Mouse (Mus musculus): ENCODE measurements at regions not wholly inside any gene's neighbourhood (a gene's known extent, or its start where the extent isn't known, plus 50 kb on each side); places are given as distances from the start of the nearest gene placed in this dataset.

DNA sequence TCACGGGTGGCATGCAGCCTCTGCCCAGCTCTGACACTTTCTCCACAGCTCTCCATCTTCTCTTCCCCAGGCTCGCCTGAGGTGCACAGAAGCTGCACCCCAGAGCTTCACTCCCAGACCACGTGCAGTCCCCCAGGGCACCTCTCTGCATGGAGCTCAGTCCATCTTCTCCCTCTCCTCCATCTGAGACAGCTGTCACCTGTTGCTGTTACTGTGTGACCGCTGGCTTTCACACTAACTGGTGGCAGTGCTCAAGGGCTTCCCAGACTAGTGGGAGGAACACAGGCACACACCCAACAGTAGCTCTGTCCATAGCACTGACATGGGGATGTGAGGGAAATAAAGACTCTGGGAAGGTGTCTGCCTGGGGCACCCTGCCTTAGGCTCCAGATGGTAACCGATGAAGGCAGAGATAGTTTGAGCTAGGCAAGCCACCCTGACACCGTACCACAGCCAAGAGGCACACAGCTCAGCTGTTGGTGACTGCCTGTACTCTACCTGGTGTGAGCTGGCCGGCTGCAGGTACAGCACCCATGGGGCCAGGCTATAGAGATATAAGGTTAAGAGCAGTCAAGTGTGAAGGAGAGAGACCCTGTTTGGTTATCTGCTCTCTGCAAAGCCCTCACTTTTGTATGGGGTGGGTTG lies 94.9 kb downstream of the 1810010D01Rik start:
- TF ChIP-seq CTCF (IDR thresholded peaks at IDR 0.05; ENCODE audit: low read depth) = no peak
- TF ChIP-seq EP300 (optimal IDR thresholded peaks at IDR 0.05) = no peak

All from stomach, postnatal 0 days (tissue).